ENCODE assay signal across 1 mouse cellular context in the genomic region with DNA sequence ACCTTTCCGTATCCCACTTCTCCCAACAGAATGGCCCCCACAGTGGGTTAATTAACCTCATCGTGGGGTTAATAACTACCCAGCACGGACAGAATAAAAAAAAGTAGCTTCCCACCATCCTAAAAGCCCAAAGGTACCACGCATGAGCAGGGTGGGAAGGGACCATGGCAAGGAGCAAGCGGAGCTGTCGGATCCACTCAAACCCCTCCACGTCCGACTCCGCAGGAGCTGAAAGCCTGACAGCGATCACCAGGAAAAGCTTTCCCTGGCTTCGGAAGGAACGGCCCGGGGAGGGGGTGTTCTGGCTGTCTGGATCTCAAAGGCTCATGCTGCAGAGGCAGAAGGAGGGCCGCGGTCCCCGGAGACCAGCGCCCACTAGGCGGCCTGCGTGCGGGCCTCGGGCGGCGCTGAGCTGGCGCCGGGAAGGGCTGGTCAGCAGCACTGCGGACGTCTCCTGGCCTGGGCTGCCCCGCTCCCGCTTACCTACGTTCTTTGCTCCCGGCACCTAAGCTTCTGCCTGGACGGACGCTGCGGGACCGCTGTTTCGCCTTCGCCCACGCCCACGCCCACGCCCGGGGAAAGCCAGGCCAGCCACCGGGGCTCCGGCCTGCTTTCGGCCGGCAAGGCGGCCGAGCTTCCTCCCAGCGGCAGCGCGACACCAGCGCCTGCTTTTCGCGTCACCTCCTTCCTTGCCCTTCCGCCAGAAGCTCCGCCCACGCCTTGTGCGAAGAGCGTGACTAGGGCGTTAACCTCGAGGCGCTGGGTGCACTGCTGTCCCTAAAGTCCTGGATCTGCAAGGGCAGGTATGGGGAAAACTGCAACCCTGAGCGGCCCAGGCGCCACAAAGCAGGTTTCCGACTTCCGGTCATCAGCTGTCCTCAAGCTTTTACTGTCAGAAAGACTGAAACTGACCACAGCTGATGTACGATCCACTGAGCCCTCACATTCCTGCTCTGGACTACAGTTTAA.
TF ChIP-seq lines count a peak whose summit lies in the region.

TSS of gene Senp5 (minus strand) at position 779 of the 969 bp plus-strand sequence.

TF ChIP-seq in MEL, 35 proteins besides CTCF, POLR2A, EP300 and RAD21 (continued from another document):
- peak; percentile 97 for TF ChIP-seq MXI1 (IDR thresholded peaks at IDR 0.05; ENCODE audit: low read depth, low read length)
- 0 out of 2 replicates have a peak, but pooled peaks have one; percentile 26 for TF ChIP-seq CHD1 (IDR thresholded peaks at IDR 0.05; ENCODE audit: low read depth, low read length)
- peak; percentile 94 for TF ChIP-seq POLR2AphosphoS2 (IDR thresholded peaks at IDR 0.05; ENCODE audit: low read length)
- peak; percentile 85 for TF ChIP-seq ELF1 (IDR thresholded peaks at IDR 0.05; ENCODE audit: low read depth, low read length)
- TF ChIP-seq USF1 (IDR thresholded peaks at IDR 0.05; ENCODE audit: low read depth, low read length): peak; percentile 48; the same call in 1 of the 2 replicates
- peak; percentile 82 for TF ChIP-seq BHLHE40 (IDR thresholded peaks at IDR 0.05; ENCODE audit: borderline replicate concordance, low read depth, low read length)
- TF ChIP-seq TCF12 (IDR thresholded peaks at IDR 0.05; ENCODE audit: low read depth, low read length): peak; percentile 69; the same call in 1 of the 2 replicates
- peak; percentile 97 for TF ChIP-seq SIN3A (IDR thresholded peaks at IDR 0.05; ENCODE audit: low read length)
- no peak for TF ChIP-seq GABPA (IDR thresholded peaks at IDR 0.05; ENCODE audit: low read depth, low read length)
- no peak for TF ChIP-seq USF2 (IDR thresholded peaks at IDR 0.05; ENCODE audit: borderline replicate concordance in 1 of 2, insufficient read depth in 1 of 2, low read depth in 1 of 2, low read length in 2 of 2)
